Mouse (Mus musculus): ENCODE results near the gene Tbc1d10a.
"Not testable (repeated sequence)": the region's sequence is repeated elsewhere in the genome, so short reads cannot be mapped to it uniquely, and the experiment has no call there.

The Tbc1d10a gene

DNA sequence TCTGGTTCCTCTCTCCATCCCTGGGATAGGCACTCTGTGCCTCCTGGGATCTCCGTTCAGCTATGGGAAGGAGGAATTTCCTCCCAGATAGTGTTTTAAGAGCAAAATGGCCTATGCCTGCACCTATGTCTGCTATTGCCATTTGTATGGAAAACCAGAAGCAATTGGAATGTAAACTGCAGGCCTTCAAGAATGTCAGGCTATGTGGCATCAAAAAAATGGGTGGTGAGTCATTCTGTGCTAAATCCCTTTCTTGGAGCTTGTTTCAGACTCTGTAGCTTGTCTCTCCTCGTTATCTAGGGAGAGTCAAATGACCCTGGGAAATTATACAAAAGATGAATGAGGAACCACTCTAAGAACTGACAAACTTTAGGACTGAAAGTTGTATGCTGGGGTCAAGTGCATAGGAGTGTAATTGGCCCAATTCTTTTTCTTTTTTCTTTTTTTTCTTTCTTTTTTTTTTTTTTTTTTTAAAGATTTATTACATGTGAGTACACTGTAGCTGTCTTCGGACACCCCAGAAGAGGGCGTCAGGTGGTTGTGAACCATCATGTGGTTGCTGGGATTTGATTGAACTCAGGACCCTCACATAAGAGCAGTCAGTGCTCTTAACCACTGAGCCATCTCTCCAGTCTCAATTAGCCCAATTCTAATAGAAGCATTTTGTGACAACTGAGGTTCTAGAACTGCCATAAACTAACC lies 2.2 kb upstream of the Tbc1d10a start:
- DNase-seq = no peak

DNA sequence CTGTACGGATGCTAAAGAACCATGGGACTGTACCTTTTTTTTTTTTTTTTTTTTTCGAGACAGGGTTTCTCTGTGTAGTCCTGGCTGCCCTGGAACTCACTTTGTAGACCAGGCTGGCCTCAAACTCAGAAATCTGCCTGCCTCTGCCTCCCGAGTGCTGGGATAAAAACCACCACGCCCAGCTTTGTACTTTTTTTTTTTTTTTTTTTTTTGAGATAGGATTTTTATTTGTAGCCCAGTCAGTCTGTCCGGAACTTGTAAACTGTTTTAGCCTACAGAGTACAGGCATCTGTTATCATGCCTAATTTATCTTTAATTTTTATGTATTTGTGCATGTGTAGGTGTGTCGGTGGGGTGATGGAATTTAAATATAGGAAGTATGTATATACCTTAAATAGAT lies 1.1 kb upstream of the Tbc1d10a start:
- not testable (repeated sequence) for DNase-seq

DNA sequence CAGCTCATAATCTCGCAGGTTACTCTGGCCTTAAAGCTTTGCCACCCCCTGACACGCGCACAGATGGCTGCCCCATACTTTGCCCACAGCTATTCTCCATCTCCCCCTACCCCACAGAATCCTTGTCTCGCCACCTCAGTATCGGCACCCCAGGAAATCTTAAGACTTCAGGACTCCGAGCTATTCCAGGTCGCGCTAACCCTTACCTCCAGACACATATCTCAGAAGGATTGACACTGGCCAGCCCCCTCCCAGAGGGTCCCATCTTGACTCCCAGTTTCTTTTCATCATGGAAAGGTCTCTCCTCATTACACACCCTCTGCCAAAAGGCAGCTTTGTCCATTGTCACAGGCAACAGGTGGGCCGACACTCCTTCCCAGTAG lies 720 bp downstream of the Tbc1d10a start:
- no peak for DNase-seq

DNA sequence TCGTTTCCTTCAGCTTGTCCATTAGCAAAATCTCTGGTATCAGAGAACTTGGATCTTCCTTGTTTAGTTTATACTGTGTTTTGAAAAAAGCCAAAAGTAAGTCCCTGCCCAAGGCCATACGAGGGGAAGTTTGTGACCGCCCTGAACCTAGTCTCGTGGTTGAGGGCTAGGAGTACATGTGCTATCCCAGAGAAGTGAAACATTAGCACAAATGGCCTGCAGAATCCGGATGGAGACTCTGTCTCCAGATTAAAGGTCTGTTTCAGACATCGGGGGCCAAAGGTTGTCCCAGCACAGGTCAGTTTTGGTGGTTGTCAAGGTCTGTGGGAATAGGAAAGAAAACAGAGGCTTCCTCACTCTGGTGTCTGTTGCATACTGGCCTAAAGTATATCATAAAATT lies 2.6 kb downstream of the Tbc1d10a start:
- no peak for DNase-seq

- no peak for DNase-seq
These were observed 4.1 kb downstream of the Tbc1d10a start for GRCm38 (mm10) chr11:4190677-4191076.

GRCm38 (mm10) chr11:4192757-4193156 lies 6.2 kb downstream of the Tbc1d10a start:
- no peak for DNase-seq

GRCm38 (mm10) chr11:4193420-4193819 lies 6.8 kb downstream of the Tbc1d10a start:
- DNase-seq = no peak

DNA sequence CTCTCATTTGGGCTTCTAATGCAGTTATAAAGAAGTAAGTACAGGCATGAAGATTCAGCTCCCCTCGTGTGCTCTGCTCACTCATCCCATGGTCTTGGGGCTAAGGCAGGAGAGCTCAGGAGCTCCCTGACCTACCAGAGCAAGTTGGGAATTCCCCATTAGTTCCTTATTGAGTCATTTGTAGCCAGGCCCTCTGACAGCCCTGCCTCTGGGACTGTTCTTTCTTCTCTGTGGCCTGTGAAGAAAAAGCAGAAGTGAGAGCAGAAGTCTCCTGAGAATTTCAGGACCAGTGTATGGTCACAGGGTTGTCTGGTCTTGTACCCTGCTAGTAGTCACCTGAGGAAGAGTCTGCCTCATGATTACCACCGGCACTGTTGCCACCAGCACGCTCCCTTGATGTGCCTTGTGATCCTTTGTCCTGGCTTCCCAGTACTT lies 9.0 kb downstream of the Tbc1d10a start:
- DNase-seq = no peak

- no peak for DNase-seq
These were observed 10.0 kb downstream of the Tbc1d10a start for GRCm38 (mm10) chr11:4196636-4197035.

DNA sequence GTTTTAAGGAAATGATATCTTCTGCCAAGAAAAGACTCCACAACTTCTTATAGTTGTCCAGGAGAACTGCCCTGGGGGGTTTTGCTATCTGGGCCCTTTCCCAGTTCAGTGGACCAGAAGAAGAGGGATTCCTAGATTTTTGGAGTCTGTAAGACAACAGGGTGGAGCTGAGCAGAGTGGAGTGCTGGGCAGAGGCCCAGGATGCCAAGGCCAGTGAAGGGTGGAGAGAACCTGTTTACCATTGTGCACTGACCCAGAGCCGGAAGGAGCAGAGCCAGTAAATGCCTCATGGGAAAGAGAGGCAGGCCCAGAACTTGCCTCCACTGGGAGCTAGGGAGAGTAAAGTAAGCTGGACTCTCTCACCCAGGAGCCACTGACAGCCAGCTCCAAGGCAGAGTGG lies 11.1 kb downstream of the Tbc1d10a start:
- DNase-seq = no peak

GRCm38 (mm10) chr11:4201981-4202700 lies 15.6 kb downstream of the Tbc1d10a start:
- DNase-seq = no peak

GRCm38 (mm10) chr11:4202995-4203704 lies 16.6 kb downstream of the Tbc1d10a start:
- no peak for DNase-seq

DNA sequence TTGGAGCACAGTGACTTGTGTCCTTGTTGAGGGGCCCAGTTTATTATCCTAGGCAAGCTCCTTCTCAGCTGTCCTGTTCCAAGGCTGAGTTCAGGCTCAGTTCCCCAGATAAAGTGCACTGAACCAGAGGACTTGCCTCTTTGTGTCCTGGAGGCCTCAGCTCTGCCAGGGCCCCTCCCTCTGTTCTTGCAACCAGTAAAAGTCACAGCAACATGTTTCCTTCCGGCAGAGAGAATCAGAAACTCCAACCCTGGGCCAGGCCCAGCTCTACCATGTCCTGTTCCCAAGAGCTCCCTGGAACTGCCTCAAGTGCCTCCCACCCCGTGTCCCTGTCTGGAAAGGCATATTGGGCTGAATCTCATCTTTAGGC lies 17.1 kb downstream of the Tbc1d10a start:
- no peak for DNase-seq

DNA sequence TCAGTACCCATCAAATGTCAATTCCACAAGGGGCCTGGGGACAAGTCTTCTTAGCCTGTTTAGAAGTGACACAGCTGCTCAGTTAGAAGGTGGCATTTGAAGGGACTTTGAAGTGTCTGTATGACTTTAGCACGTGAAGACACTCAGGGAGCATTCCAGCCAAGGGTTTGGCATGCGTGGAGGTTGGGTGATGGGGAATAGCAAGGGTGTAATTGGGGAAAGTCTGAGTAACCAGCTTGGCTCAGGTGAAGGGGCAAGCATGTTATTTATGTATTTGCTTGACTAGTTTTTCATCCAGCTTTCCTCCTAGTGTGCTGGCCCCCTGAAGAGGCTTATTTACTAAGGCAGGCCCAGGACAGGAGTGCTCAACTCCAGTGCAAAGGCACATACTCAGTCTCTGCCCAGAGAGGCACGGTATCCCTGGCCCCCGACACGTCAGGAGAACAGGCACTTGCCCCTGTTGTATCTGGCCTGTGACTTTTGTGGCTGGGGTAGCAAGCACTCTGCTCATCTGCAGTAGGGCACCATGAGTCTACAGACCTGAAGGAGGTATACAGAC lies 18.6 kb downstream of the Tbc1d10a start:
- no peak for DNase-seq

DNA sequence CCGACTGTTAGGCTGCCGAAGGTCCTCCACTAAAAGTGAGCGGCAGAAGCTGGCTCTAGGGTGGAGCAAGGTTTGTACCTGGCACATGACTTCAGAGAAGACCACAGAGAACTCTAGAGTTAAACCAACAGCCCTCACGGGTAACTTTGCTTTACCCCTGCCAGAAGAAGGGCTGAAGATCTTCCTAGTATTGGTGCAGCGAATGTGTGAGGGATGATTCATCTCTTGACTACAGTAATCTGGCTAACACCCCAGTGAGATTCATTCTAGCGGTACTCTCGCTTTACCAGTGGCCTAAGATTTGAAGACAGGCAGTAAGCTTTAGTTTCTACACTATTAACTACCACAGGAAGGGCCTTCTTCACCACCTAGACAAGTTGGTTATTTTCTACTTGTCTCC lies 19.4 kb downstream of the Tbc1d10a start:
- DNase-seq = no peak

DNA sequence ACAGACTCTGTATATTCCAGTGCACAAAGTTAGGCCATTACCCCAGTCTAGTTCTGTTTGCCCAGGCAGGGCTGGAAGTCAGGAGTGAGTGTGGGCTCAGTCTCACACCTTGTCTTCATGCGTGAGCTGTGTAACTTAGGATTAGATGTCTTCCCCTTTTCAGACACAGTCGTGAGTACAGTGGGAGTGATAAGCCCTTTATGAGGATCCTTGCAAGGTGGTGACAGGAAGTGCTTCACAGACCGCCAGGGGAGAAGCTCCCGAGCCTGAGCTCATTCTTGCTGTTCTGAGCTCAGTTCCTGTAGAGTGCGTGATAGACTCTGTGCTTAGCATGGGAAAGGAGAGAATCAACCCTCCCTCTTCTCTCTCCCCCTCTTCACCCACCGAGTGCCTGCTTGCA lies 20.0 kb downstream of the Tbc1d10a start:
- DNase-seq = no peak

DNA sequence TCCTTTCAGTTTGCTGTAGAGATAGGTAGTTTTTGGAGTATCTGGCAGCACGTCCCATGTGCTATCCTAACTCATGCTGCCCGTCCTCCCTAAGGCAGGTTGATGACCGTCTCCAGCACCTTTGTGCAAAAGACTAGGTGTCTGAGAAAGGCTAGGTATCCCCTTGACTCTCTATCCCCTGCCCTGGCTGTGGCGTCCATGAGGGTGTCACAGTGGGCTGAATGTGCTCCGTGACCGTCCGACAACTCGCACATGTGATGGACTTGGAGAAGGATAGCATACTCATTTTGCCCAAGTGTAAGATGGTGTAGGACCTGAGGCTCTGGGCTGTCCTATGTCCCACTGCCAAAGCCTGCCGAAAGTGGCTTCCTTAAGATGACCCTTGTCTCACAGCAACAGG lies 21.1 kb downstream of the Tbc1d10a start:
- no peak for DNase-seq

- no peak for DNase-seq
These were observed 23.0 kb downstream of the Tbc1d10a start for GRCm38 (mm10) chr11:4209556-4209955.

GRCm38 (mm10) chr11:4210786-4211185 lies 24.2 kb downstream of the Tbc1d10a start:
- no peak for DNase-seq

- DNase-seq = no peak
These were observed 26.5 kb downstream of the Tbc1d10a start for GRCm38 (mm10) chr11:4213107-4213506.

- DNase-seq = no peak
These were observed 28.0 kb downstream of the Tbc1d10a start for GRCm38 (mm10) chr11:4214572-4214971.

DNA sequence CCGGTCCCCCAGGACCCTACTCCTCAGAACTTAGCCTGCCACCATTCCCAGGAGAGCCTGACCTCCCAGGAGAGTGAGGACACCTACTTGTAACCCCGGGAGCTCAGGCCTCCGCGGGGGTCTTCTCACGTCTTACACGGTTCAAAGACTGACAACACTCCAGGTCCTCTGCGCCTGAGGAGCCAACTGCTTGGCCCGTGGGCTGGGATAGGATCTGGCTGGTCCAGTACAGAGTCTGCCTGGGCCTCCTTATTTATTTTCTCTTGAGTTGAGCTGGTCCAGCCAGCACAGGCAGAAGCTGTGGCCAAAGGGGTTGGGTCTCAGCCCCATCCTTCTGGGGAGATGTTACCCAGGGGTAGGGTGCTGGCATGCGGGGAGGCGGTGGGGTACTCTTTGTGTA lies 28.5 kb downstream of the Tbc1d10a start:
- DNase-seq = no peak

GRCm38 (mm10) chr11:4216248-4217000 lies 29.8 kb downstream of the Tbc1d10a start:
- no peak for DNase-seq
